Mouse (Mus musculus) myocyte (in vitro differentiated cells): ENCODE results near the gene Pik3r5.

Experiments
- MAX ChIP-seq: IDR thresholded peaks from one replicate; pipeline ENCODE4 v1.6.1; 2011; ENCODE audit warnings: low read depth, mild to moderate bottlenecking, control low read depth
- MYOD1 ChIP-seq, 3 experiments: IDR thresholded peaks; one replicate each; pipeline ENCODE4 v1.6.1; 2011; ENCODE audit warnings: control low read depth in 2 of 3, low read depth in 2 of 3, mild to moderate bottlenecking in 2 of 3, moderate library complexity in 1 of 3; ENCODE audit not compliant: insufficient read length in 2 of 3, control insufficient read depth in 1 of 3
- POLR2A ChIP-seq: IDR thresholded peaks from one replicate; pipeline ENCODE4 v1.6.1; 2011; ENCODE audit warnings: low read depth, mild to moderate bottlenecking, control low read depth, moderate library complexity; ENCODE audit not compliant: insufficient read length
- SRF ChIP-seq: IDR thresholded peaks from one replicate; pipeline ENCODE4 v1.6.1; 2011; ENCODE audit warnings: low read depth; ENCODE audit not compliant: control insufficient read depth, insufficient read length

GRCm38 (mm10) chr11:68509194-68509593 lies 77.3 kb downstream of the Pik3r5 start:
- TF ChIP-seq POLR2A (no peak), MYOD1 (IDR thresholded peaks at IDR 0.05; ENCODE audit: control insufficient read depth in 1 of 3, insufficient read length in 2 of 3, low read depth in 2 of 3) (no peak), MAX (no peak), SRF (no peak)
